Mouse (Mus musculus) heart, adult 8-10 months (tissue): ENCODE data around the gene Cbfa2t3. TPM values are rescaled to one million over a fixed set of nuclear protein-coding genes. Genes with fewer than 3 reads are reported as not detected.

Experiments used
- DNase-seq: peaks from one replicate; pipeline ENCODE4 v3.0.0; 2022; ENCODE audit warnings: low spot score
- total RNA-seq, 4 experiments: library from RNA; stranded (reverse); gene quantifications; 2 replicates each; pipeline ENCODE4 v1.2.4; 2022

Cbfa2t3 gene
- total RNA-seq, 4 experiments from 2014 or later, result 15.1 to 22.1 (median 18.2) TPM

- DNase-seq, result no peak
Measured at GRCm38 (mm10) chr8:122666827-122667226, 32.1 kb downstream of the Cbfa2t3 start.

DNA sequence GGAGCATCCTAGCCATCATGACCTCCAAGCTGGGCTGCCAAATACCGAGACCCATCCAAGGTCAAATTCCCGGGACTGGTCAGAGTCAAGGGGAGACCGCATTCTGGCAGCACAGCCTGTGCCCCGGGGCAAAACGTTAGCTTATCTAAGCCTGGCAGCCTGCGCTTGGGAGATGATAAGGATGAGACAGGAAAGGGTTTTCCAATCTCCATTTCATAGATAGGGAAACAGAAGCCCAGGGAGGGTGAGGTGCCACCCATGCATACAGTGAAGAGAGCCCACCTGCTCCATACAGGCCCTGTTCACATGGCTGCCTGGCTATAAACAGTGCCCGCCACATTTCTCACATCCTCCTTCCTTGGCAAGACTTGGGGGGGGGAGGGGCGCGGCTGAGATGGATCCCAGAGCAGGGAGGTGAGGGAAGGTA is 32.6 kb downstream of the Cbfa2t3 start:
- peak; percentile 70 for DNase-seq

DNA sequence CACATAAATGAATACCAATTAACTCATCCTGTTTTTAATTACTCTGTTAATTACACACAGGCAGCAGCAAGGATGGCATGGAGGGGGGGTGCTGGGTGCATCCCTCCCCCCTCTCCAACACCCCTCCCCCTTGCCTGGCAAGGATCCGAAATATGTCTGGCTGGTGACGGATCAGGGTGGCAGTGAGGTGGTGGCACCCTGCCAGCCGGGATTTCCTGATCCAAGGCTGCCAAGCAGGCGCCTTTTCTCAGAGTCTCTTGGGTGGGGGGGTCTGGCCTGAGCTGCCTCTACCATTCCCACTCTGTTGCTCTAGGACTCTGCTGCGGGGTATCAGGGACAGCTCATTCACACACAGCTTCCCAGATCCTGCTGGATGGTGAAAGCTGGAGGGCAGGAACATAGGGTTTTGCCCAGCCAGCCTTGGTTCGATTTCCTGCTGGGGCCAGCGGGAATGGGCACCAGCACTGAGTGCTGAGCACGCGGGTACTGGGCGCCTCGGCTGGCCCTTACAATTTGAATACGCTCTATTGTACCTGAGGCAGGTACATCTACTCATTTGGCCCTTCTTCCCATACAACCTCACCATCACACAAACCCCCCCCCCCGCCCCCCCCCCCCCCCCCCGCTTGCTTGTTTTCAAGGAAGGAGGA is 33.1 kb downstream of the Cbfa2t3 start:
- DNase-seq, result peak; percentile 63

- peak; percentile 86 for DNase-seq
Measured at GRCm38 (mm10) chr8:122665221-122665620, 33.7 kb downstream of the Cbfa2t3 start.

DNA sequence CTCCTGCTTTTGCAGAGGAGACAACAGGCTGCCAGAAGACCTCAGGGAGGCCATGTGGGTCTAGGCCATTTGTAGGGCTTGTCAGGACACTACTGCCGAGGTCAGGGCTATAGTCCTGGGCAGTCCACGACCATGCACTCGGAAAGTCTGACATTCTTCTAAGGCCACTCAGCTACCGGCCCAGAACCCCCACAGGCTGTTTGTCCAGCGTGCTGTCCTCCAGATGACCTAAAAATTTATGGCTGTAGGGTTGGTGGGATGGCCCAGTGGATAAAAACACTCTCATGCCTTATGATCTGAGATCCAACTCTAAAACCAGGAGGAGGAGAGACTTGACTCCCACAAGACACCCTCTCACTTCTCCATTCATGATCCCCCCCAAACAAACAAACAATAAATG is 35.2 kb downstream of the Cbfa2t3 start:
- DNase-seq, result no peak

GRCm38 (mm10) chr8:122663106-122663505 is 35.8 kb downstream of the Cbfa2t3 start:
- no peak for DNase-seq

DNA sequence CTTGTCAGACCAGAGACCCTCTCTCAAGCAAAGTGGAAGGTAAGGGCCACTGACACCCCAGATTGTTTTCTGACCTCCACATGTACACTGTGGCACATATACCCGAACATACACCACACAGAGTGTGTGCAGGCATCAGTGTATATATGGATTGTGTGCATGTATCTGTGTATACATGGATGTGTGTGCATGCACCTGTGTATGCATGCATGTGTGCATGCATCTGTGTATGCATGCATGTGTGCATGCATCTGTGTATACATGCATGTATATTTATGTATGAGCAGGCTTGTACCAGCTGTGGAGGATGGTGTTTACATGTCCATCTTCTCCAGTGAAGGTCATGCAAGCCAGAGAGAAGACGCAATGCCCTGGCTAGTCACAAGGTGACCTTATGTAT is 37.0 kb downstream of the Cbfa2t3 start:
- no peak for DNase-seq

DNA sequence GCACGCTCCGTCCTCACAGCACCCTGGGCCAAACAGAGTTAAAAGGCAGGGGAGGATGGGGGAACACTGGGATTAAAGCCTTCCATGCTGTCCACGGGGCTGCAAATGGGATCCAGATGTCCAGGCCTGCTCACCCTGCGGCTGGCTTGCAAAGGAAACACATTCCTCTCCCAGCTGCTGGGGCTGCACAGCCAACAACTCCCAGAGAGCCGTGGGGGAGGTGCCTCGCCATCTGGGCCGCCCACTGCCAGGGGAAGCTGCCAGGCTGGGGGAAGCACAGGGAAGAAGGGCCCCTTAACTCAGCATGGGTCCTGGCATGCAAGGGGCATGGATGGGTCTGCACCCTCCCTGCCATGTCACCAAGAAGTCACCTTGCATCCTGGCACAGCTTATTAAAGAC is 37.8 kb downstream of the Cbfa2t3 start:
- peak; percentile 76 for DNase-seq

- DNase-seq, result no peak
Measured at GRCm38 (mm10) chr8:122660022-122660421, 38.9 kb downstream of the Cbfa2t3 start.

DNA sequence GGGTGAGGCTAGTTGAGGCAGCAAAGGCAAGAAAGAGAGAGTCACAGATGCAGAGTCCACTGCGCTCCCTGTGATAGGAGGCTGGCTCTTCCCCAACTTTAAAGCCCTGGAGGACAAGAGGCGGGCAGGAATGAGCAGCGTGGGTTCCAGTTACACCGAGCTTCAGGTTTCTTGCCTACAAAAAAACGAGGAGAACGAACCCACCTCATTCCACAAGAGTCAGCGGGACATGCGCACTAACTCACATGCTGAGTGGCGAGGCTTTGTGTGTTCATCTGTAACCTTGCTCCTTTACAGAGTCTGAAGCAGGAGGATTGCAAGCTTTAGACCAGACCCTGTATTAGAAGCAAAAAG is 40.1 kb downstream of the Cbfa2t3 start:
- no peak for DNase-seq

GRCm38 (mm10) chr8:122658149-122658806 is 40.6 kb downstream of the Cbfa2t3 start:
- no peak for DNase-seq

DNA sequence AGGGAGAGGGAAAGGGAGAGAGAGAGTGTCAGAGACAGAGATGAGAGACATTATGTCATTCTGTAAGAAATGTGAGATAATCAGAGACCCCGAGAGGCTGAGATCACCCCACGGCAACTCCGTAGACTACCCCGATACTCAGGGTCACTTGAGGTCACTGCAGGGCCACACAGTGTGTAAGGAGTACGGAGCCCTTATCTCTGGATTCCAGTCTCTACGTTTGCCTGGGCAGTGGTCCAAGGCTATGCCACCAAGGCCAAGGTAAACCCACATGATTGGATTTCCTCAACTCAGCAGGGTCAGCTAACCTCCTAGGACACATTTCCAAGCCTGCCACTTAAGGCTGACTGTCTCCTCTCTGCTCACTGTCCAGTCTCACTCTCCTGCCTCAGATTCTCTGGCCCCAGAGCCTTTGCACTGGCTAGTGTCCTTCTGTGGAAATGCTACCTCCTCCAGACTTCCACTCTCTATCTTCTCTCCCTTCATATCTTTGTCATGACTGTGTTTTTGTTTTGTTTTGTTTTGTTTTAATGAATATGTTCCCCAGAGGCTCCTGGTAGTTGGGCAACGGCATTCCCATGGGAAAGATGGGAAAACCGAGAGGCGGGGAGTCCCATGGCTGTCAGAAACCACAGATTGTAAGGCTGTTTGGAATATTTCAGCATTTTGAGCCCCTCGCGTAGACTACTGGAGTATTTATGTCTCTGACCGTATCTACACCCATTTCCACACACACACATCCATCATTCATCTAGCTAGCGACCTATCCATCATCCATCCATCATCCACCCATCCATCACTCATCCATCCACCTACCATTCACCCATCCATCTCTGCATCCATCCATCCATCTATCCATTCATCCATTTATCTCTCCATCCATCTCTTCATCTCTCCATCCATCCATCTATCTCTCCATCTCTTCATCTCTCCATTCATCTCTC is 42.6 kb downstream of the Cbfa2t3 start:
- peak; percentile 80 for DNase-seq

- peak; percentile 79 for DNase-seq
Measured at GRCm38 (mm10) chr8:122654768-122655167, 44.1 kb downstream of the Cbfa2t3 start.

GRCm38 (mm10) chr8:122652643-122653042 is 46.3 kb downstream of the Cbfa2t3 start:
- DNase-seq, result no peak

- peak; percentile 55 for DNase-seq
Measured at GRCm38 (mm10) chr8:122651326-122651921, 47.5 kb downstream of the Cbfa2t3 start.

- no peak for DNase-seq
Measured at GRCm38 (mm10) chr8:122648192-122648970, 50.5 kb downstream of the Cbfa2t3 start.

DNA sequence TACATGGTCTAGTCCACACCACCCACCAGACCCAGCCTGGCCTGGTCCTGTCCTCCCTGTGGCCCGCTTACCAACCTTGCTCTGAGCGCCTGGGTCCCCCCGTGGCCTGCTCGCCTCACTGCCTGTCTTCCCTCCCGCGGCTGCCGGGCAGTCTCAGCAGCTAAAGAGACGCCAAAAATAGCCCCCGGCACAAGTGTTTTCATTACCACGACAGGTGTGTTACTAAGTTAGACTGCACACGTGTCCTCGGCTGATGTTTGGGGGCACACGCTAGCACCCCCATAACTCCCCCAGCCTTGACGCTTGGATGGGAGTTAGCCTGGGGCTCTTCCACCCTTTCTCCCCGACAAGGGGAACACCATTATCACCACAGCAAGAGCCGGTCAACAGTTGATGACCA is 52.6 kb downstream of the Cbfa2t3 start:
- DNase-seq, result no peak

GRCm38 (mm10) chr8:122644175-122644954 is 54.5 kb downstream of the Cbfa2t3 start:
- no peak for DNase-seq

GRCm38 (mm10) chr8:122642071-122642470 is 56.8 kb downstream of the Cbfa2t3 start:
- DNase-seq, result peak; percentile 64

DNA sequence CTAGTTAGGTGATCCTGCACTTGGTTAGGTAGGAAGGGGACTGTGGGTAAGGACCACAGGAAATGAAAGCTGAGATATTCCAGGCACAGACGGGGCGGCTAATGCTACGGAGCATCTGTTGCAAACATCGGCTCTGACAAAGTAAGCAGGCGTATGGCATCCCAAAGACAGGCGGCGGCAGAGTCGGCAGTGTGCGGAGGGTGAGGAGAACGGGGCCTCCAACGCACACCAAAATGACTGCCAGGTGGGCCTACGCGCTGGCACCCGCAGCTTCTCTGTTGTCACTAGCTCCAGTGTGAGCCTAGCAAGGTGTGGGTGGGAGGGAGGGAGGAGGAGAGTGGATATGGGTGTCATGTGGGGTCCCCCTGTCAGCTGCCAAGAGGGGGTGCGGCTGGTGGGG is 57.5 kb downstream of the Cbfa2t3 start:
- no peak for DNase-seq
